Mouse (Mus musculus) midbrain, embryonic 14.5 days (tissue): Measurements from ENCODE around the gene Ppara. TPM values are rescaled to one million over a fixed set of nuclear protein-coding genes. Genes with fewer than 3 reads are reported as not detected.

ENCODE experiments used
- microRNA counts: library from miRNA; unstranded; fragments of <30 nt; microRNA quantifications from one replicate; lab custom pipeline; 2016
- microRNA-seq: library from miRNA; unstranded; fragments of <30 nt; microRNA quantifications from one replicate; pipeline ENCODE4, GENCODE M21; 2016
- polyA plus RNA-seq: library from polyadenylated mRNA; unstranded; fragments of >200 nt; fragmentation: Nextera tagmentation; extraction: Ambion mirVana; gene quantifications from 2 replicates; pipeline ENCODE4 v1.2.1, GENCODE M21; 2014

Ppara gene
- polyA plus RNA-seq, 1 experiment from 2014 or later = 0.89 TPM

MicroRNAs encoded within 50 kb of the gene (microRNA counts, 519-probe panel; counts per million panel counts)
- 6,946 counts per million, percentile 88 among the panel's probes with 10 or more counts for microRNA mmu-let-7b (lab: Ali Mortazavi, UCI)
- microRNA mmu-let-7c (lab: Ali Mortazavi, UCI) = 8,322 counts per million, percentile 98 among the panel's probes with 10 or more counts

Small RNA genes within 50 kb of the gene (microRNA-seq; reads per million reads assigned to microRNA genes)
- 3,609 reads per million, percentile 89 among the genes with 10 or more reads in this experiment for gene Mirlet7b
- gene Mirlet7c-2 = 572 reads per million, percentile 74 among the genes with 10 or more reads in this experiment

Other genes with a start within 250 kb of the Ppara start
- gene 7530416G11Rik, start 231.8 kb upstream of the Ppara start, polyA plus RNA-seq = not detected in 2 replicates
- gene Wnt7b, start 152.5 kb upstream of the Ppara start, polyA plus RNA-seq = 38.0 and 43.1 TPM in 2 replicates
- 17.9 and 19.4 TPM in 2 replicates for gene Cdpf1, start 76.7 kb downstream of the Ppara start, polyA plus RNA-seq
- 0.16 TPM in 1 of 2 replicates, not detected in the other for gene Pkdrej, start 86.8 kb downstream of the Ppara start, polyA plus RNA-seq
- 2.8 and 2.9 TPM in 2 replicates for gene Ttc38, start 97.3 kb downstream of the Ppara start, polyA plus RNA-seq
- 3.8 and 6.4 TPM in 2 replicates for gene Gtse1, start 124.8 kb downstream of the Ppara start, polyA plus RNA-seq
- gene Trmu, start 144.3 kb downstream of the Ppara start, polyA plus RNA-seq = 36.2 and 41.5 TPM in 2 replicates